Mouse (Mus musculus): ENCODE results near the gene Eif4a1.

Eif4a1 gene

DNA sequence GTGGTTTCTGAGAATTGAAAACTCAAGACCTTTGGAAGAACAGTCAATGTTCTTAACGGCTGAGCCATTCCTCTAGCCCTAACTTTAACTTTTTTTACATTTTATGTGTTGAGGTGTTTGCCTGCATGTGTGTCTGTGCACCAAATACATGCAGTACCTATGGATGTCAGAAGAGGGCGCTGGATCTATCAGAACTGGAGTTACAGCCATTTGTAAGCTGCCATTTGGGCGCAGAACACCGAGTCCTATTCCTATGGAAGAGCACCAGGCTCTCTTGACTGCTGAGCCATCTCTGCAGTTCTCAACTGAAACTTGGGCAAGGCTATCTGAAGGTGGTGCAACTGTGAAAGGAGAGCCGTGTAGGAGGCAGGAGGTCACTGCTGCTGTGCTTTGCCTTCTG is 26.4 kb upstream of the Eif4a1 start:
- DNase-seq: no peak

DNA sequence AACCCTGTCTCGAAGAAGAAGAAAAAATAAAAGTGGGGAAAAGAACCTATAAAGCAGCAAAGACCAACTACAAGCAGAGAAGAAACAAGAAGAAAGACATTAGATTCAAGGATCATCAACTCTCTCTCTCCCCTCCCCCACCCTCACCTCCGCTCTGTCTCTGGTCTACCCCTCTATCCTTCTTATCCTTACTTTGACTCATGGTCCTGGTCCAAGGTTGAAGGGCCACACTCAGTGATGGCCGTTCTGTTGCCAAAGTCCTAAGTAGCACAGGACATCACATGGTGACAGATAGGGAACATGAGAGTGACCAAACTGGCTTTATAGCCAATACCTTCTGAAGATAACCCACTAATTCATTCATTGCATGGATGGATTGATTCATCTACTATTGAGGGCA is 25.2 kb upstream of the Eif4a1 start:
- no peak for DNase-seq

DNA sequence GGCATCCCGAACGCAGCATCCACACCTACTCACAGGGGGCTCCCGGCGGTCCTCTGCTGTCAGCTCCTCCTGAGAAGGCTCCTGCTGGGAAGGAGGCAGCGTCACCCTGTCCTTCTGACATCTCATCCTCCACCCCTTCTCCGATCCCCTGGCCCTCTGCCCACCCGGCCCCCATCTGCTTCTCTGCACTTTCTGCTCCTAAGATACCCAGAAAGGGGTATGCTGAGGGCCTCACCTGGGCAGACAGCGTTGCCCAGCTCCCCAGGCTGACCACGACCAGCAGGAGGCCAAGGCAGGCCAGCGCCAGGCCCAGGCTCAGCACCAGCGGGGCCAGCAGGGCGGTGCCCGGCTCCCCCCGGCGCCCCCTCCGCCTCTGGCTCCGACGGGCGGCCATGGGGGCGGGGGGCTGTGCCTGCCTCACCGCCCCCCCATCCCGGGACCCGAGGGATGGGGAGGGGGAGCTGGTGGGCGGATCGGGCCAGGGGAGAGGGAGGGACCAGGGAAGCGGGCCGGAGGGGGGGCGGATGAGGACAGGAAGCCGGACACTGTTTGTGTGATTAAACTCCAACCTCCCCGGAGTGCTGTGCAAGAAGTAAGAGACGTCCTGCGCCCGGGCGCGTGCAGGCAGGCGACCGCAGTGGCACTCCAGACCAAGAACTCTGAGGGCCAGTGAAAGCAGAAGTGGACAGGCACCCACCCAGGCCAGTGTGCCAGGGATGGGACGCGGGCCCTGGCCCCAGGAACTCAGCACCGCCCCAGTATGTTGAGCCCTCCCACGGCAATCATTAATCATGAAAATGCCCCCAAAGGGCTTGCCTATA is 23.3 kb upstream of the Eif4a1 start, which contains the start of the genes Tnfsf12 and Tnfsfm13:
TSS of gene Tnfsf12 (minus strand) at position 489 of the 821 bp plus-strand sequence.
TSS of gene Tnfsfm13 (minus strand) at position 738 of the 821 bp plus-strand sequence.
- DNase-seq: peak; percentile 85 to 89

DNA sequence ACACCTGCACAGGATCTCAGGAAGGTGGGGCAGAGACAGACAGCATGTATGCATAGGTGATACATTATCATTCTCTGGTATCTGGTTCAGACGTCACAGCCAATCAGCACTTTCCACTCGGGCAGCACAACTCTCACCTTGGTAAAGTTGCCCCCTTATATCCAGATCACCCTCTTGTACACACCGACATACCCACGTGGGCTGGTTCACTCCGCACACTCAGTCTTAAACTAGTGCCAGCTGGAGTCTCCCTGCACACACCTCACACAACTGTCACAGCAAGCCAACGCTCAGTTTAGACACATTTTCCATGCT is 22.8 kb upstream of the Eif4a1 start:
- DNase-seq: no peak

DNA sequence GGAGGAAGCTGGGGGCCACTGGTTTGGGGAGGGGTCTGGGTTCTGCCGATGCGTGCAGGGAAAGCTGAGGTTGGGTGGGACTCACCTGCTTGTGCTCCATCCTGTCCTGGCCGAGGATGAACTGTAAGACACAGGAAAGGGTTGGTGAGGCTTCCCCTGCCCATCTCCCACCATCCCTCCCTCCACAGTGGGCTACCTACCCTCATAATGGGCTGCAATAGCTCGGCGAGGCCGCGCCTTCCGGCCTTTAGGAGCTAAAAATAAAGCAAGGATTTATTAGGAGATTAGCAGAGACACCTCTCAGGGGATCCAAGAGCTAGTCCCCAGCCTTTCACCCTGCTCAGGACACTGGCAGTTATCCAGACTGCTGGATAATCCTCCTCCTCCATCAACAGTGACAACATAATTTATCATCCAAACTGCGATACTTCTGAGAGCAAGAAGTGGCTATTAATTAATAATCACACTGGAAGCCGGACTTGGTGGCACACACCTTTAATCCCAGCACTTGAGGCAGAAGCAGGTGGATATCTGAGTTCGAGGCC is 21.3 kb upstream of the Eif4a1 start:
- DNase-seq: peak in 1 of 2 experiments; percentile 36

DNA sequence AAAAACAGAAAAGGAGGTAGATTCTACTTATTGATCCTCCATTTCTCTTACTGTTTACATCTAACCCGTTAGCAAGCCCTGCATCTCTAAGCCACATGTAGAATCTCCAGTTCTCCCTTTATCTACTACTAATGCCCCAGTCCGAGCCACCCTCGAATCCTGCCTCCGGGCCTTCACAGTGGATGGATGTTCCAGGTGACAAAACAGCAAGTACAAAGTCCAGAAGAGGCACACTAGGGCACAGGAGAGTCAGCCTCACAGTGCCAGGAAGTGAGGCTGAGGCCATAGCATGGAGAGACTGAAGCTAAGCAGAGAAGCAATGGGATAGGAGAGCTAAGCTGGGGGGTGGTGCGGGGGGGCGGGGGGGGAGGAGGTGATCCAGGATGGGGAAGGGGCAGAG is 20.6 kb upstream of the Eif4a1 start:
- peak; percentile 75 to 82 for DNase-seq

DNA sequence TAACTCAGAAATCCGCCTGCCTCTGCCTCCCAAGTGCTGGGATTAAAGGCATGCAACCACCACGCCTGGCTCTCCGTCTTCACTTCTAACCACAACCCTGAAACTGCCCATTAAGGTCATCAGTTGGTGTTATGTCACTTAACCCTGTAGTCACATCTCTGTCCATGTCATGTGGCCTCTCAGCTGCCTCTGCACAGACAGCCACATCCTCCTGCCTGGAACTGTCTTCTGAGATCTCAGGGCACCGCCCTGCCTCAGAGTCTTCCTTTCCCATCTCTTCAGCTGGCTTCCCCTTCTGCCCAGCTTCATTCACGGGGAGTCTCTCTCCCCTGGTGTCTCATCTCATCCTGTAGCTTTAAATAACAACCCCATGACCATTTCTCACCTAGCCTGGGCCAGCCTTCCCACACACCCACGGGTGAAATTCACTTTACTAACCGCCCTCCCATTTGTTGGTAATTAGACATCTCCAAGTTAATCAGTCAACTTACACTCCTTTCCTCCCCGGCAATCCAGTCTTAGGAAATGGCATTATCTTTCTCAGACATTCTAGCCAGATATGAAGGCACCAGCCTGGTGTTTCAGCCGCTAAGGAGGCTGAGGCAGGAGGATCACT is 20.1 kb upstream of the Eif4a1 start:
- DNase-seq: peak in 1 of 2 experiments; percentile 32

DNA sequence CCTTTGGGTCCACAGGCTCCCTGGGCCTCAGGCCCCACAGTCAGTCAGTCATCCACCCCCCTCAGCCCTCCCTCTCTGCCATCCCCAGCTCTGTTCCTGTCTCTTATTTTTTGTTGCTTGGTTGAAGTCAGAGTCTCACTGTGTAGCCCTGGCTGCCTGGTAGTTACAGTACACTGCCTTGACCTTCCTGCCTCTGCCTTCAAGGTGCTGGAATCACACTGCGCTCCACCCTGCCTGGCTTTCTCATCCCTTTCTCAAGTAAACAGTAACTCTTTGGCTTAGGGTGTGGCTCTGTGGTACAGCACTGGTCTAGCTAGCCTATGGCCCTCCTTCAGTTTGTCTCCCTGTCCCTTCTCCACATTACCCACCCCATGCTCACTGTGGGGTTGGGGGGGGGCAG is 17.7 kb upstream of the Eif4a1 start:
- DNase-seq: peak; percentile 63

DNA sequence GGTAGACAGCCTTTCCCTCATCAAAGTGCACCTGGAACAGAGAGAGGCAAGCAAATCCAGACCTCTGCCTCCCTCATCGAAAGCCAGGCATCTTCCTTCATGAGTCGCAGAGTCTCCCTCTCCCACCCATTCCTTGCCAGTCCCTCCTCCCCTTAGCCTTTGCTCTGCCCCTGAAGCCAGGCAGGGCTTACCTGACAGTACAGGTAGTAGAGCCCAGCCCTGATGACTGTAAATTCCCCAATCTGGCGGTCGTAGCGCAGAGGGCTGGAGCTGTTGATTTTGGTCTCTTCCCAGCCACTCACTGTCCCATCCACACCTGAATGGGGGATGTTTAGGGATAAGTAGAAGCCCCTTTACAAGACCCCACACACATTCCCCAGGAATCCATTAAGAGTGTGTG is 14.8 kb upstream of the Eif4a1 start:
- DNase-seq: no peak

DNA sequence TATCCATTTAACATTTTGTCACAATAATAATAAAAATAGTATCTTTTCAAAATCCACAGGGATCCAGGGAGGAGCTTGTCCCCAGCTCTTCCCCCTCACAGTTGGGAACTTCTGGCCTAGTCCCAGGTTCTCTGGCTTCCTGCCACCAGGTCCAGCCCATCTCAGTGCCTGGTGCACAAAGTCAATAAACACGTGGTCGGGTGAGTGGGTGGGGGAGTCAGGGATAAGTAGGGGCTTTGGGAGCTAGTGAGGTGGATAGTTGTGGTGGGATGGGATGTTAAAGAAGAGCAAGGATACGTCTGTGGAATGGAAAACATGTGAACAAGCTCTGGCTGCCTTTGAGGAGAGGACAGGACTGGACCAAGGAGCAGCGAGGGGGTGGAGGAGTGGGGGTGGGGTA is 14.2 kb upstream of the Eif4a1 start:
- peak; percentile 84 to 93 for DNase-seq

DNA sequence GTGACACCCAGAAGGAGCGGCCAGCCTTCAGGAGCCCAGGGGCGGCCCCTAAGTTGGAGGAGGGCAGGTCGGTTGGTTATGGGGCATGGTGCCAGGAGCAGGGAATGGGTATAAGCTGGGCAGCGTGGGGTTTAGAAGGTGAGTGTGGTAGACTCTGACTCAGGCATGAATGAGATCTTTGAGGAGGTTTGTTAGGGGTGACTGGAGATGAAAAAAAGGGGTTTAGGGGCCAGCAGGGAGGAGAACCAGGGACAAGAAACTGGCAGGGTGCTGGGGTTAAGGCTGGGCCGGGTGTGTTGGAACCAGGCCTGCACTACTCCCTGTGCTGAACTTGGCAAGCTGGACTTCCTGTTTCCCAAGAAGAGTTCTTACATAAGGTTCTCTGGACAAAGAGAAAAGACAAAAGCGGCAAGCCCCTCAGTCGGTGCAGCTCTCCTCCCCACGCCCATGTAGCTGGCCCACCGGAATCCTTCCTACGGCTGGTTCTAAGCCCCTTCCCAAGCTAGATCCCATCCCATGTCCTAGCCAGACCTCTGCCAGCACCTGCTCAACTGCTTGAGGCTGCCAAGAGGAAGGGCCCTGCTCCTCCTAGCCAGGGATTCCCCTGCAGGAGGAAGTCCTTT is 13.4 kb upstream of the Eif4a1 start, which contains the start of gene Tnfsf13:
TSS of gene Tnfsf13 (minus strand) at position 259 of the 623 bp plus-strand sequence.
- DNase-seq: peak; percentile 91 to 94

DNA sequence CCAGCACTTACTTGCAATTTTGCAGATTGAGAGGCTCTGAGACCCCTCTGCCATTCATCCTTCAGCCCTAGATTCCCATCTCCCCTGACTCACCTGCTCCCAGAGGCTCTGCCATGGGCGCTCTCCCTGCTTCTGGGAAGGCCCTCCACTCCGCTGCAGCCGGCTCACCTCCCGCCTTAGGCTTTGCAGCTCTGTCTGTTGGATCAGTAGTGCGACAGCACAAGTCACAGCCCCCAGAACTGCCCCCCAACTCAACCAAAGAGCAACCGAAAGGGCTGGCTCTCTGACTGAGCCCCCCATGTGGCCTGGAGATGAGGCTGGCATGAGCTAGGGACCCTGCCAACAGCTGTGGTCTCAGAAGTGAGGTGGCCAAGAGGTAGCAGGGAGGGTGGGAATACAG is 12.7 kb upstream of the Eif4a1 start:
- no peak for DNase-seq

DNA sequence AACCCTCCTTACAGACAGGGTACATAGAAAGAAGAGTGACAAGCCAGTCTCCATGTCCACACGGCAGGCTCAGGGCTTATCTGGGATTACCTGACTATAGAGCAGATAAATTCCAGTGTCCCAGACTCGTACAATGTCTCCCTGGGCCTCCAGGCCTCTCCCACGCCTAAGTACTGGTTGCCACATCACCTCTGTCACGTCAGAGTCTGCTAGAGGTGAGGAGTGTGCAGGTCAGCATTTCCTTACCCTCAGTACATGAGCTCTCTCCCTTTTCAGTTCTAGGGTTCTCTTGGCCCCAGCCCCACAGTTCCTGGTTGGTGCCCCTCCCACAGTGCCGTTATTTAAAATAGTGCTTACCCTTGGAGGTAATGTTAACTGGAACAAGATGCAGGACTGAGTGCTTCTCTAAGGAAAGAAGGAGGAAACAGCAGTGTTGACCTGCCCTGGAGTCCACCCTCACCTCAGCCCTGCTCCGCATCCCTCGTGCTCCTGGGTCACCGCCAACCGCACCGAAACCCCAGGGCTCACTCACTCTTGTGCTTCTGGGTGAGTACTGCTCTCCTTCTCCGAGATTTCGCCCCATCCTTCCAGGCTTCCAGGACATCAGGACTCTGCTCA is 12.0 kb upstream of the Eif4a1 start:
- DNase-seq: peak in 1 of 2 experiments; percentile 33

DNA sequence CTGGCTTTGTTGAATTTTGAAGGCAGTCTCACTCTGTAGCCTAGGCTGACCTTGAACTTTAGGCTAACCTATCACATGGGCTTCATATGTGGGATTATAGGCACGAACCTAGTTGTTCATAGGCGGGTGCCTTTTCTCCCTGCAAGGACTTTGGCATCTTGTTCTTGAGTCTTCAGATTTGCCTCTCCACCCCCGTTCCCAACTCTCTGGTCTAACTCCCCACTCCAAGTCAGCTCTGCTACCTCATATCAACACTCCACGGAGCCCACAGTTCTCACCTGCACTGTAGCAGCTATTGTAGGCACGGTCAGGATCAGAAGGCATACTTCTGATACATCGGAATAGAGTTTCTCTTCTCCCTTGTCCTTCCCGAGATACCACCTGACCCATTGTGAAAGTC is 11.4 kb upstream of the Eif4a1 start:
- no peak for DNase-seq

DNA sequence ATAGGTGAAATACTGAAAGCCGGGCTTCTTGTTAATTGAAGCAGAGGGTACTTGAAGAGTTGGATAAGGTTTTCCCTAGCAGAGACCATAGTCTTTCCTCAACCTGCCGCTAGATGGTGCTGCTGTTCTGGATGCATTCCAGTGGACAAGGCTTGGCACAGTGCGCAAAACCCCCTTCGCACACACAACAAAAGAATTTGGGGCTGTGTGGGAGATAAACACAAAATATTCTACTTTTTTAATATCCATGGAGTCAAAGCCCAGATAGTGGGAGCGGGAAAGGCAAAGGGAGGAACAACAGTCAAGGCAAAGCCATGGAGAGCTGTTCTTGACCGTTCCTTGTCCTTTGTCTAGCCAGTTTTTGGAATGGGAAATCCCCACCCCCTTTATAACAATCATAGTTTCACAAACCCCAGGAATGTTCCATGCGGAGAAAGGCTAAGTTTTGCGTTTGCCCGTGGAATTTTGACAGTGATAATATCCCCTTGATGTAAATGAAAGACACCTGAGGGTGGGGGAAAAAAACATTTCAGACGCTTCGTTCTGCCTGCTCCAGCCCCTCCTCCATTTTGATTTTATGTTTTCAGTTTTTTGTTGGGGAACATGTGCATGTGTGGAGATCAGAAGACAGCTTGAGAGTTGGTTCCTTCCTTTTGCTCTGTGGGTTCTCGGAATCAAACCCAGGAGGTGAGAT is 10.8 kb upstream of the Eif4a1 start:
- DNase-seq: peak; percentile 89 to 95

DNA sequence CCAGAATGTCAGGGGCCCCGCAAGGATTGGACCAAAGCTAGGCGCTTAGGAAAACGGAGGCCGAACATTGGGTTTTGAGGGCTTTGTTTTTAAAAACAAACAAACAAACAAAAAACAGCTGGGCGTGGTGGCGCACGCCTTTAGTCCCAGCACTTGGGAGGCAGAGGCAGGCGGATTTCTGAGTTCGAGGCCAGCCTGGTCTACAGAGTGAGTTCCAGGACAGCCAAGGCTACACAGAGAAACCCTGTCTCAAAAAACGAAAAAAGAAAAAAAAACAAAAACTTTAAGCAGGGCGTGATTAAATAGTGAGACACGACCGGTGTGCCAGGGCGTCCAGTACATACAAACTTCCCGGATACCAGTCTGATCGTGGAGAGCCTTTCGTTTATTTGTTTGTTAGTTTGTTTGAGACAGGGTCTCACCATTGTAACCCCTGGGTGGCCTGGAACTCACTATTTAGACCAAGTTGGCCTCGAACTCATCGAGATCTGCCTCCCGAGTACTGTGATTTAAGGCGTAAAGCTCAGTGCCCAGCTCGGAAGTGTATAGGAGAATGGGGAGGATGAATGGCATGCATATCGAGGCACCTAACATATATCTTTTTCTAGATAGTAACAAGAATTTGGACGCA is 10.1 kb upstream of the Eif4a1 start:
- DNase-seq: no peak

DNA sequence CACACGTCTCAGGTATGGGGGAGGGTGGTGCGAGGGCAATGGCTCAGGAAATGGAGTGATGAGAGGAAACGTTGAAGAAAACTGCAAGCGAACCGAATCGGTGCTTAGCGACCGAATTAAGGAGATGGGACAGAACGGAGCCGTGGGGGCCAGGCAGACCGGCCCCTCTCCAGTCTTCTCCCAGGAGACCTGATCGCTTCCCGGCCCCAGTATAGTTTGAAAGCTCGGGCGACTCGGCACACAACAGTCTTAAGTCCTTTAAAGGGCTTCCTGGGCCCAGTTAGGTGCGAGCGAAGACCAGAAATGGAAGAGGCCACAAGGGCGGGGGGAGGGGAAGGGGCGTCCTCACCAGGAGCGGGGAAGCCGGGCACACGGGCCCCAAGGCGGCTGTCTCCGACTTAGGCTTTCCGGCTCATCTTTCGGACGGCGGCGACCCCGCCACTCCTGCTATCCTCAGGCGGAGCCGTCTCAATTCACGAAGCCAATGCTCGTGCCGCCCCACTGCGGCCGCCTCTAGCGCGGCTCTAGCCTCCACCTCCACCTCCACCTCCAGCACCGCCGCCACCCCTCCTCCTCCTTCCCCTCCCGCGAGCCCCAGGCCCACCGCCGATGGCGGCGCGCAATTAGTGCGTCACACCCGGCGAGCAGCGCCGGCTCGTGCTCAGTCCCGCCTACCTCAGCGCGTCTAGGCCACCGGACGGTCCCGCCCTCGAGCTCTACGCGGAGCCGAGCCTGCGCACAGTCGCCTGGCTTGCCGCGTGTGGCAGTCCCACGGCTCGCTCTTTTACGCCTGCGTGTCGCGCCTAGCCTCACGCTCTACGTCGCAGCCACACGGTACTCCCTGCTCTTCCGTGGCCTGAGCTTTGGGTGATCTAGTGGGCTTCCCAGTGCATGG is 9.3 kb upstream of the Eif4a1 start, which contains the start of gene Senp3:
TSS of gene Senp3 (minus strand) at position 771 of the 895 bp plus-strand sequence.
- peak; percentile 98 for DNase-seq

DNA sequence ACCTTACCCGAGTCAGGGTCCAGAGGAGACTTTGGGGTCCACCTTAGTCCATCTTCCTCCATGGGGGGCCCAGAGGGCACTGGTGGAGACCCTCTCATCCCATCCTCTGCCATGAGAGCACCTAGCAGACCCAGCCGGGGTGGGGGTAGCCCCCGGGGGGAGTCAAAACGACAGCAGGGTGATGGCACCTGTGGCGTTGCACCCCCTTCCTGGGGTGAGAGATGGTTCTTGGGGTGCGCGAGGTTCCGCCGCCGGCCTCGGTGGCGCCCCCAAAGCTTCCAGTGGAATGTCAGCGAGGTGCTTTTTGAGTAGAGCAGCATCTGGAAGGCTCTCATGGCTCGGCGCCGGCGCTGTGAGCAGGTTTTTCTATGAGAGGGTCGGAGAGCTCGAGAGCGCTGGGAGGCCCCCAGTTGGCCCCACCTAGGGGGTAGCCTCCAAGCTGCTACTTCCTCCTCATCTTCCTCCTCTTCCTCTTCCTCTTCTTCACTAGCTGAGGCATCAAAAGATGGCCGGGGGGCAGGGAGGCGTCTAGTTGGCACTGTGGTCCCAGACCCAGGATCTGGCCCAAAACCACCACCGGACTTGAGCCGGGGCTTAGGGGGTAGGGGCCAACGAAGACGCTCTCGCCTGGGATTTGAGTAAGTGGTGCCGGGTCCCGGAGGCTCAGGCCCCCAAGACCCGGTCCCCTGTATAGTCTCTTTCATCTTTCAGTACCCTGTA is 8.1 kb upstream of the Eif4a1 start:
- DNase-seq: no peak

DNA sequence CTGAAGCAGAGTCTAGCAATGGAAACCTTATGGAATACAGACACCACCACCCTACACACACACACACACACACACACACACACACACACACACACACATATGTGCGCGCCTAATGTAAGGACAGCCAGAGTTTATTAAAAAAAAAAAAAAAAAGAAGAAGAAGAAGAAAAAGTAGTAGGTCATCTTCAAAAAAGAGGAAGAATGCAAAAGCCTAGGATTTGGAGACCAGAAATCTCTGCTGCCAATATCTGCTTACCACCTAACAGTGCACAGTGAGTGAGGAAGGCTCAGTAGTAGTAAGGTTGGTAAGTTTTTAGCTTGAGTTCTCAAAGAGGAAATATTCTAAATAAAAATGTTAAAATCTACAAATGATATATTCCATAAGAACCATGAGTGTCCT is 6.9 kb upstream of the Eif4a1 start:
- no peak for DNase-seq

DNA sequence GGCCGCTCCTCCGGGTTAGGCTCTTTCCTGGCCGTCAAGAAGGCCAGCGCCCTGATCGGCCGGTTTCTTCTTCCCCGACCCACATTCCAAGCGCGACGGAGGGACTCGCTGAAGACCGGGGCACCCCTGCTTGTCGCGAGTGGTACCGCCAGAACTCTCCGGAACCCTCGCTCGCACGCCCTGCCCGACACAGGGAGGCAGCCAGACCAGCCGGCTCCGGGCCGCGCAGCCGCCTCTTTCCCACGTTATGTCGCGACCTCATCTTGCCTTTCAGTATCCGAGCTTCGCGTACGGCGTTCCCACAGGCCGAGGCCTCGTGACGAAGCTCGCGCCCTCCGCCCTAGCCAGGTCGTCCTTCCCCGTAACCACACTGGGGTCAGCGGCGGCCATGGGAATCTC is 498 bp downstream of the Eif4a1 start:
- no peak for DNase-seq

Data from kidney, postnatal 36 days (tissue).